Mouse (Mus musculus) layer of hippocampus, adult 8-10 months (tissue): ENCODE data around the gene Naa25. TPM values are rescaled to one million over a fixed set of nuclear protein-coding genes. Genes with fewer than 3 reads are reported as not detected.
A peak's percentile ranks its signal among the peaks of the same experiment; 100 is the strongest.

ENCODE experiments used
- DNase-seq, 2 experiments: peaks; one replicate each; pipeline ENCODE4 v3.0.0; 2022; ENCODE audit warnings: low spot score in 2 of 2
- total RNA-seq, 4 experiments: library from RNA; stranded (reverse); gene quantifications; 2 replicates each; pipeline ENCODE4 v1.2.4; 2022

Naa25 gene
- total RNA-seq, 4 experiments from 2014 or later: 36.6 to 45.8 (median 38.1) TPM

DNA sequence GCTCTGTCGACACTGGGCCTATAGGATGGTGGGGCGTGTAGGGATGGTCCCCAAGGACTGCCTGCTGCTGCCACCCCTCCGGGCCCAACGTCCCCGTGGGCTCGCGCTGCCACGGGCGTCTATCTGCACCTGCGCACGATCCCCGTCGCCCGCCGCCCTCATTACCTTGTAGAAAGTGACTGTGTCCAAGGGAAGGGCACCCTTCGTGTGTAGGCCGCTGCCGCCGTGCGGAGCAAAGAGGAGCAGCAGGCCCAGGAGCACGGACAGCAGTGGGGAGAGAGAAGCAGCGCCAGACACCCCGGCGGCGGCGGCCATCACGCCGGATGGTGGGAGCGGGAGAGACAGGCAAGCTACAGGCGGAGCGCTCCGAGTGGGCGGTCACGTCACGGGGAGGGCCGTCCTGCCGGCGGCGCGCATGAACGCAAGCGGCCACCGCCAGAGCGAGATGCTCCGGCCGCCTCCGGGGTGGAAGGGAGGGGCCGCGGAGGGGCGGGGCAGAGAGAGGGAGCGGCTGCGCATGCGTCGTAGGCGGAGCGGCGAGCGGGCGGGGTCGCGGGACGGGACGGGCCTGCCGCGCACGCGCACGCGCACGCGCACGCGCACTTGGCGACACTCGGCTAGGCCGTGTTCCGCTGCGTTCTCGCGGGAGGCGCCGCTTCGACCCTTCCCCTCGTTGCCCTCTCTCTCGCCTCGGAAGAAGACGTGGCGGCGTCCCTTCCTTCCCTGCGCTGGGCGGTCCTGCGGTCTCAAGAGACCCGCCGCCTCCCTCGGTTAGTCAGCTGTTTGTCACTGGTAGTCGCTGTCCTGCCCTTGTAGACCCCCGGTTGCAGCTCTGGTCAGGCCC is 54.5 kb downstream of the Naa25 start, which contains the start of gene Erp29:
TSS of gene Erp29 (minus strand) at position 481 of the 844 bp plus-strand sequence.
- peak; percentile 96 to 97 for DNase-seq

DNA sequence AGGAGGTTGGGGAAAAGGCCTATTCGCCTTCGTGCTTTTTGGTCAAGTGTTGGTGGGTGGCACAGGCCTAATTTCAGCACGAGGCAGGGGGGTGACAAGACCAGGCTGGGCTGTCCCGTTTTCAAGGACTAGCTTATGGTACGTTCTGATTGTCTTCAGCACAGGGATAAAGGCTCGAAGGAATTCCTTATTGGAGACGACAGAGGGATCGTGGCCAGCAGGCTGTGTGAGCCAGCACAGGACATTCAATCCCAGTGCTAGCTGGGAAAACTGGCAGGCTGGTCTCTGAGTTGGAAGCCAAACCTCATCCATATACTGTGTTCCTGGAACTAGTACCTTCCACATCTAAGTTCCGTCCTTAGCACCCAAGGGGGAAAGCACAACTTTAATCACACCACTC is 55.2 kb downstream of the Naa25 start:
- no peak for DNase-seq

DNA sequence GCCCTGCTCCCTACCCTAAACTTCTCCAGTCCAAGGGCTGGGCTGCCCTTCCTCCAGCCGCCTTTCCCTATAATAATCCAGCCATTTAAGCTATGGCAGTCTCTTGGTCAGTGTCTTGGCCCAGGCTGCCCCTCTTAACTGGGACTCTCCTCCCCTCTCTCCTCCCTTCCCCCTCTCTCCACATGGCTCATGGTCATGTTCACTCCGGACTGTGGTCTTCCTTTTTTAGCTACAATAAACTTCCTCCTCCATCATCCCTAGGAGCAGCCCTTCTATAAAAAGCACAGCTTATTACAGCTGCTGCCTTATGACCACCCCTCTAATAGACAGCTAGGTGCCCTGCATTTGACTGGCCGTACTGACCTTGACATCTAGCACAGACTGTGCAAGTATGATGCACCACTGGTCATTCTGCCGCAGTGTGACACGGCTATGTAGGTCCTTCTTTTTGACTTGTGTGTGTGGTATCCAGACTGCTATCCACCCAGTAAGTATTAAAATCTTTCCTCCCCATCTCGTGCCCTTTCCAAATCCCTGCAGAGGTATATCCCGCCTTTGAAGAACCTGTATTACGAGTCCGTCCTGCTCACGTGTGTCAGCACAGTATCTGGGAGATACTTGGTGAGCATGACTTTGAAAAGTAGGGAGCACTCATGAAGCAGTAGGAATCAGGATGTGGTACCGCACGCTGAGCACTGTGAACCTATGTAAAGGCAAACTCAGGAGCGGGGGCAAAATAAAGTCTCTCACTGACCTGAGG is 56.2 kb downstream of the Naa25 start:
- DNase-seq: no peak

DNA sequence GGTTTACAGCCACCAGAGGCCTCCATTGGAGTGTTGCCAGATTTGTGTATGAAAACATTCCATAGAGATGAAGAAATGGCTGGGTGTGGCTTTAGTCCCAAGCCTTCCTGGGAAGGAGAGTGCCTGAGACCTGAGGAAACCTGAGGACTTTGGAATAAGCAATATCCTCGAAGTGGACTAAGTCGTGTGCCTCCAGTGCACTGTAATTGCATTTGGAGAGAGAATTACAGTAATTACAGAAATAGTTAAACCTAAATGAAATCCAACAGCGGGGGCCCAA is 56.7 kb downstream of the Naa25 start:
- DNase-seq: no peak

DNA sequence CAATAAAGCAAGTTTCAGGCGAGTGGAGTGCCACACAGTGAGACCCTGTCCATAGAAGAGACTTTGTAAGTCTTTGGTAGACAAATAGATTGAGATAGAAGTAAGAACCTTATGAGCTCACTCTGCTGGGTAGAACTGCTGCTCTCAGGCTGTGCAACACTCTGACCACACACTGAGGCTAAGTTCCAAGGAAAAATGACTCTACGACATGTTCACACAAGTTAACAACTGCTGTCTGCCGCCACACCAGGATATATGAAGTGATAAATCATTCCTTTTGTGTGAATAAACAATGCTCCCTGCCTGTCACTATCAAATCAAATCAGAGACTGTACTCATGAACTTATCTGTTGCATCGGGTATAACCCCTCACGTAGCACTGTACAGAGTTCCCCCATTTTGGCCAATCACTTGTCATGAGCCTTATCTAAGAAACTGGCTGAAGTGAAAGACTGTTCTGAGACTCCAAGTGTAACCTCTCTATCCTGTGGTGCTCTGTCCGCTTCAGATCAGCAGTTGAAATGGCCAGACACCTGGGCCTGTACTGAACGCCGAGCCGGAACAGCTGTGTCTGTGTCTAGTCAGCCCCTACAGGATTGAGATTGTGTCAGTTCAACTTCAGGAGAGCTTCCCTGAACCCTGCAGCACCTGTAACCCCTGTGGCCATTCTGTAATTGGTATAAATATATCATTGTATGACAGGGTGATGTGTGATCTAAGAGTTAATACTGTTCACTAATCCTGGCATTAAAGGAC is 58.0 kb downstream of the Naa25 start:
- no peak for DNase-seq

DNA sequence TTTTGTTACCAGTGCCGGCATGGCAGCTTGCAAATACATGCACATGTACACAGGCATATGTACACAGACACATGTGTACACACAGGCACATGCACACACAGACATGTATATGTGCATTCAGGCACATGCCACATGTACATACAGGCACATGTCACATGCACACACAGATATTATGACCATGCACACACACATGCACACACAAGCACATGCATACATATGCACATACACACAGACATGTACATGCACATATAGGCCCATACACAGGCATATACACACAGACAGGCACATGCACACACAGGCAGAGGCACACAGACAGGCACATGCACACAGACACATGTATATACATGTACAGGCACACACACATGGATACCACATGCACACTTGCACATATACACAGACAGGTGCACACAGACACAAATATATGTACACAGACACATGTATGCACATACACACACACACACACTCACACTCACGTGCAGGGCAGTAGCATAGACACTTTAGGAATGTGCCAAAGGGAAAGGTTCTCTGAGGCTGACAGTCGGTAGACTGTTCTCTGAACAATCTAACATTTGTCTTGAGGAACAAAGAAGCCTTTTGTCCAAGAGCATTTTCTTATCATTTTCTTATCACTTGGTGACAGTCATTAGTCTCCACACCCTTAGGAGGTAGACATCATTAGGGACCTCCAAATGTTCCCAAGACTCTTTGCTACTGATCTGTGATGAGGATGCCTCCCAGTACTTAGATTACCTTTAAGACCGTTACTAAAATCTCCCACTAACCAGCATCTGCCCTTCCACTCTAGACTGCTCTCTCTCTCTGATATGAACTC is 63.8 kb downstream of the Naa25 start:
- DNase-seq: no peak

DNA sequence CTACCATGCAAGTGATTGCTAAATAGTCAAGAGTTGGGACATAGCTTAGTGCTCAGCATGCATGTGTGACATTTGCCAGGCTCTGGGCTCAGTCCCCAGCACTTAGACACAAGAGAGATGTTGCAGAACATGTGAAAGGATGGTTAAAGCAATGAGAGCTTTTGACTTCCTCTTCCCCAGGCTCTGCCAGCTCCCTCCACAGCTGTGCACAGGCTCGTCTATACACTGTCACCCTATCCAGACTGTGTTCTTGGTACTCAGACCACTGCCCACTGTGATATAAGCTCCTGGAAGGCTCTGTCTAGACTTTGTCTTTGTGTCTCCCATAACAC is 64.4 kb downstream of the Naa25 start:
- DNase-seq: no peak

DNA sequence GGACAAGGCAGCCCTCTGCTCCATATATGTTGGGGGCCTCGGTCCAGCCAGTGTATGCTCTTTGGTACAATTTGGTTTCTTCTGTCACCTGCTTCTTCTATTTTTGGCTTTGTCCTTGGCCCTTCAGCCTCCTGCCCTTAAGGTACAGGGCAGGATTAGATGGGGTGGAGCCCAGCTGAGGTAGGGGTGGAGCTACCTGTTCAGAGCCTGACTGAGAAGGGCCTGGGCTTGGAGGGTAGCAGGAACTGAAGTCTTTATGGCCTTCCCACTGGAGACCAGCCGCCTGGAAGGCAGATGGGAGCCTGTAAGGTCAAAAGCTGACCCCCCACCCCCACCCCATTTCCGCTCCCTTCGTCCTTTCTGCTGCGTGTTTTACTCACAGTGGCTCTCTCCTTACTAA is 65.2 kb downstream of the Naa25 start:
- no peak for DNase-seq

DNA sequence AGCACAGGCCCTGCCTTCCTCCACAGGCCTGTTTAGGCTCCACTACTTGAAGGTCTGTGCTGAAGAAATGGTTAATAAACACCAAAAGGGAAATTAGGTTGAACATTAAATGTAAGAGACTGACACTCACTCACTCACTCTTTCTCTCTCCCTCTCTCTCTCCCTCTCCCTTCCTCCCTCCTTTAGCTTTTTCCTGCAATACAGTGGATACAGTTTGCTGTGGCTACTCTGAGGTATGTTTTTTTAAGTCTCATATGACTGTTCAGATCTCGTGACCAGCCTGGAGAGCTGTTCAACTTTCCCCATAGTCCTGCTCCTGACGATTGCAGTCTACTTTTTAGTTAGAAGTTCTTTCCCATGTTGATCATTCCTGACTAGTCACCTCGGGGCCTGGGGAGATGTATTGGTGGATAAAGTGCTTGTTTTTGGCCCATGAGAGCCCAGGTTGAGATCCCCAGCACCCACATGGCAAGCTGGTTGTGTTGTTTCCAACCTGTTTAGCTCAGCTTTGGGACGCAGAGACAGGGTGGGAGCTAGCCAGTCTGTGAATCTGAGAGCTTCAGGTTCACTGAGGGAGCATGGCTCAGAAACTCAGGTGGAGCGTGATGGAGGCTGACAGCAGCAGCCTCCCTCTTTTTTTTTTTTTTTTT is 66.0 kb downstream of the Naa25 start:
- no peak for DNase-seq

DNA sequence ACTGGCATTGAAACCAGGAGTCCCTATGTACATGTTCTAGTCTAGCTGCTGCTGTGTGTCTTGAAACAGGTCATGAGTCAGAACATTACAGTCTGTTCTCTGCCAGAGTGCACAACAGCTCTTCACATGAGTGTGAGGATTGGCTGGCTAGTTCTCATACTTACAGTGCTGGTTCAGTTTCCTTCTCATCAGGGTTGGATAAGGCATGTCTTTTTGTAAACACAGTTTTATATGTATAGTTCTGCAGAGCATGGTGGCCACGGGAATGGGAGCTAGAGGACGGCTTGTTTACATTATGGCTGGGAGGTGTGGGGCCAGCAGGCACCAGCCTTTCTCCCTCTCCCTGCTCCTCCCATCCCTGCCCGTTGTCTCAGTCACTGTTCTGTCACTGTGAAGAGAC is 71.8 kb downstream of the Naa25 start:
- no peak for DNase-seq

DNA sequence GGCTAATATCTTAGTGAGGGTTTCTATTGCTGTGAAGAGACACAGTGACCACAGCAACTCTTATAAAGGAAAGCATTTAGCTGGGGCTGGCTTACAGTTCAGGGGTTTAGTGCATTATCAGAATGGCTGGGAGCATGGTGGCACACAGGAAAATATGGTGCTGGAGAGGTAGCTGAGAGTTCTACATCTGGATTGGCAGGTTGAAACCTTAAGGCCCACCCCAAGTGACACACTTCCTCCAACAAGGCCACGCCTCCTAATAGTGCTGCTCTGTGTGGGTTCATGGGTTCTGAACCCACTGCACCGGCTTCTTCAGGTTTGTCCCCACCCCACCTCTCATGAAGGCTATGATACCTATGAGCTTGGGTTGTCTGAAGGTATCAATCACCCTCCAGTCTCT is 74.7 kb downstream of the Naa25 start:
- DNase-seq: no peak

DNA sequence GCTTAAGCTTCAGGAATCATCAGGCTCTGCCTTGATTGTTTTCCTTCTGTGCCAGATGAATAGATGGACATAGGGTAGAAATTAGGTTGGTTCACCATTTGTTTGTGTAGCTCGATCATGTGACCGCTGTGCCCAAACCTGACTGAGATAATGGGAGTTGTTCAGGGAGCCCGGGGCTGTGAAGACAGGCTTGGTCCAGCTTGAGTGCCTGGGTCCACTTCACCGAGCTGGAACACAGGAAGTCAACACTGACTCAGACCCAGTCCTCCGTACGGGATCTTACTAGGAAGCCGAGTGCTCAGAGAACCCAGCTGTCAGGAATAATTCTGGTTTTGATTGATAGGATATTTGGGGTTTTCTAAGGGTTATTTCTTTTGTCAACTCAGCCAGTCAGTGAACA is 76.9 kb downstream of the Naa25 start:
- no peak for DNase-seq

DNA sequence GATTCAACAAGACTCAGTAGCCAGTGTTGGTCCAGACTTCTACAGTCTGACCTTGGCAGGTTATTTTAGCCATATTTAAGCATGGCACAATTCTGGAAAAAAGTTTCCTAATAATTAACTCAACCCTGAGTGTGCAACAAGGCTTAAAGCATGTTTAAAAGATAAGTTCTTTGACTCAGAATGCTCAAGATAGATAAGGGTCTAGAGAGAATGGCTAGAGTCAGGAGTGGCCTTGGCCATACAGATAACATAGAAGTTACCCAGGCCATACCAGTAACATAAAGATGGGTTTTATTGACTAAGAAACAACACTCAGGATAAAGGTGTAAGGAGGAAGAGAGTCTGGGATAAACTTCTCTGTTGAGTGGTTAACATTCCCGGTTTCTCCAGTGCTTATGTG is 78.3 kb downstream of the Naa25 start:
- DNase-seq: no peak

DNA sequence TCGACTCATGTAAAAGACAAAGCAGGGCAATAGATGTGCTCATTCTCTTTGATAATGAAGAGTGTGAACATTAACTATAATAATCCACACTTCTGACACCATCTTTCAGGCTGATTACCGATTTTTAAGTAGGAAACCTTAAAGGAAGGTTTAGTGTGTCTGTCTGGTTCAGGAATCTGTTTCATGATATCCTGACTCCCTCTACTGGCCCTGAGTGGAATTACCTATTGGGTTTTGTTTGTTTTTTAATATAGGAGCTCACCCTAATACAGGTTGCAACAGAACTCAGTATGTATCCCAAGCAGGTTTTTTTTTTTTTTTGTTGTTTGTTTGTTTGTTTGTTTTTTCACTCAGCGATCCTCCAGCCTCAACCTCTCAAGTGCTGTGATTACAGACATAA is 79.9 kb downstream of the Naa25 start:
- DNase-seq: no peak

DNA sequence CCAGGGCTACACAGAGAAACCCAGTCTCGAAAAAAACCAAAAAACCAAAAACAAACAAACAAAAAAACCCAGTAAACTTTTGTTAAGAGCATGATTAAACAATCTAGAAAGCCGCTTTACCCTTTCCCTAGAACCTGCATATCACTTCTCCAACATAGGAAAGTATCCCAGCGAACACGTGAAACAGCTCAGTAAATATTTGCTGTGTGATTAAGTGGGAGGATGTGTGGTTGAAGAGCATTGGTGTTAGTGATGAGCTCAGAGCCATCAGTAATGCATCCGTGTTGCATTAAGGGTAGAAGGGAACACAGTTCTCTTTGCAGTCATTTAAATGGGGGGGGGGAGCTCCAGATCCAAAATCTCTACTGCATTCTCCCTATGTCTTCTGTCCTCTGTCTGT is 87.1 kb downstream of the Naa25 start:
- no peak for DNase-seq

DNA sequence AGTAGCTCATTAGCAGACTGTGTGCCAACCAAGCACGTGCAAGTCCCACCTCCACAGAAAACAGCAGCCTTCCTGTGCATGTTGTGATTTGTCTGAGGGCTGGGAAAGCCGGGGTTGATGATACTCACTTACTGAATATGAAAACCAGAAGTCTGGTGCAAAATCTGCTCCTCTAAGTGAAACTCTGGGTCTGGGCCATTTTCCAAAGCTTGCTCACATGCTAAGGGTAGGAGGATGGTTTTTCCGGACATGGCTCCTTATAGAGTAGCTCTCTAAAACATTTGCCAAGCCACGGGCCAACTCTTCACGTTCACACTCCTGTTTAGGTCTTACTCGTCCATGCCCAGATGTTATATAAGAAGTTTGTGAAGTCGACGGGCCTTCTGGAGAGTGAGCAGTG is 95.6 kb downstream of the Naa25 start:
- peak; percentile 56 to 60 for DNase-seq

Other genes with a start within 250 kb of the Naa25 start
- 100 to 1,000 TPM in 2 of 4 experiments, 10 to 100 TPM in 2; 97.1 to 101 (median 99.7) TPM for gene Ptpn11, start 206.5 kb upstream of the Naa25 start, total RNA-seq
- 100 to 1,000 TPM; 517 to 564 (median 525) TPM for gene Rpl6, start 193.5 kb upstream of the Naa25 start, total RNA-seq
- 100 to 1,000 TPM; 147 to 191 (median 153) TPM for gene Hectd4, start 177.7 kb upstream of the Naa25 start, total RNA-seq
- gene Trafd1, start 12.3 kb upstream of the Naa25 start, total RNA-seq: 10 to 100 TPM; 71.6 to 88.3 (median 78.0) TPM
- 1 to 10 TPM; 7.2 to 9.5 (median 8.5) TPM for gene Tmem116, start 54.0 kb downstream of the Naa25 start, total RNA-seq
- gene Erp29, start 54.6 kb downstream of the Naa25 start, total RNA-seq: 100 to 1,000 TPM; 138 to 165 (median 145) TPM
- gene Adam1b, start 105.5 kb downstream of the Naa25 start, total RNA-seq: not detected
- gene Adam1a, start 147.5 kb downstream of the Naa25 start, total RNA-seq: 10 to 100 TPM; 14.9 to 27.6 (median 19.2) TPM
- gene Gm42878, start 147.5 kb downstream of the Naa25 start, total RNA-seq: 1 to 10 TPM in 1 of 4 experiments, not detected in 3; 1.5 TPM
- gene Mapkapk5, start 148.0 kb downstream of the Naa25 start, total RNA-seq: 10 to 100 TPM; 68.7 to 83.4 (median 75.2) TPM
- 100 to 1,000 TPM; 140 to 151 (median 146) TPM for gene Aldh2, start 195.9 kb downstream of the Naa25 start, total RNA-seq
- gene Acad12, start 221.0 kb downstream of the Naa25 start, total RNA-seq: 1 to 10 TPM; 4.9 to 8.7 (median 7.0) TPM